Comparison of ENCODE assay signal across 1 mouse cellular context in the genomic region with DNA sequence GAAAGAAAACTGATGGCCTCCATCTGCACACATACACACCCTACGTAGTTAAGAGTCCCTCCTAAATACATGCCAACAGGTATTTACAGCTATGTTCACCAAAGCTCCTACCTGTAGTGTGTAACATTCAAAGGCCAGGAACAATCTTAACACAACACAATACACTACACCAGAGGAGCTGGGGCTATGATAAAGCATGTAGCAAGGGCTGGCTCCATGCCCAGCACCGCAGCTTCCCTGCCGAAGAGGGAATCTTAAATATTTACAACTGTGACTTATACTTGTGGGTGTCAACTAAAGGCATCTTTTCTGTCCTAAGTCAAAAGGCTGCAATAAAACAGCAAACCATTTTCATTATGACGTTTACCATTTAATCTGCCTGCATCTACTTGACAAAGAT.
TF ChIP-seq lines count a peak whose summit lies in the region.

No protein-coding gene starts in this region.

TF ChIP-seq in MEL, 35 proteins besides CTCF, POLR2A, EP300 and RAD21:
- TF ChIP-seq TBP (IDR thresholded peaks at IDR 0.05; ENCODE audit: low read depth, low read length), result peak; percentile 91
- peak; percentile 50; the same call in 1 of the 2 replicates for TF ChIP-seq RCOR1 (IDR thresholded peaks at IDR 0.05; ENCODE audit: low read depth, low read length)
- TF ChIP-seq MAX (IDR thresholded peaks at IDR 0.05; ENCODE audit: low read length), result no peak
- no peak for TF ChIP-seq USF1 (IDR thresholded peaks at IDR 0.05; ENCODE audit: low read depth, low read length)
- TF ChIP-seq UBTF (IDR thresholded peaks at IDR 0.05; ENCODE audit: borderline replicate concordance, insufficient read depth, low read depth, low read length), result peak; percentile 70; the same call in 1 of the 2 replicates
